Mouse (Mus musculus): ENCODE measurements around the gene Slc46a1. TPM values are rescaled to one million over a fixed set of nuclear protein-coding genes. Genes with fewer than 3 reads are reported as not detected.
A peak's percentile ranks its signal among the peaks of the same experiment; 100 is the strongest.

Gene Slc46a1
- total and polyA plus RNA-seq, 3 experiments: 8.3 to 11.6 TPM; not detected in 1

GRCm38 (mm10) chr11:78463286-78464036 lies 2.0 kb upstream of the Slc46a1 start:
- peak; percentile 84 for DNase-seq (ENCODE audit: low read depth, low spot score)
- H3K79me2 ChIP-seq (ENCODE audit: control insufficient read depth, insufficient read depth, low read length, poor library complexity): no peaks in the 10 kb centered on the region; the same call in 1 of the 2 replicates
- H3K9me3 ChIP-seq (replicated peaks; ENCODE audit: insufficient read depth, low read length): no peaks in the 10 kb centered on the region
- peaks cover 0 to 31% of the 10 kb centered on the region in 2 experiments; a peak in 2 of 4 replicates for H3K36me3 ChIP-seq (ENCODE audit: control insufficient read depth in 1 of 2, insufficient read depth in 2 of 2, low read length in 2 of 2)
- H3K9ac ChIP-seq (ENCODE audit: control insufficient read depth, low read depth, low read length, poor library complexity, severe bottlenecking): peak overlapping the region; percentile 52
- peak overlapping the region; percentile 75 for H3K27ac ChIP-seq (ENCODE audit: control insufficient read depth, low read depth, low read length)
- peak overlapping the region; percentile 26 to 34; a peak in 3 of 4 replicates for H3K4me3 ChIP-seq (ENCODE audit: control insufficient read depth in 1 of 2, insufficient read depth in 1 of 2, low read depth in 2 of 2, low read length in 2 of 2)
- peaks cover 20 to 44% of the 10 kb centered on the region in 2 experiments for H3K4me1 ChIP-seq (ENCODE audit: control insufficient read depth in 1 of 2, insufficient read depth in 2 of 2, low read length in 2 of 2)
- no peaks in the 10 kb centered on the region for H3K27me3 ChIP-seq (ENCODE audit: control insufficient read depth in 1 of 2, insufficient read depth in 2 of 2, low read length in 2 of 2)
- peak; percentile 64; the same call in 1 of the 2 replicates for TF ChIP-seq MAFK (IDR thresholded peaks at IDR 0.05; ENCODE audit: borderline replicate concordance, low read depth, low read length)
- no peak for TF ChIP-seq ZNF384 (IDR thresholded peaks at IDR 0.05; ENCODE audit: low read depth, low read length)
- peak; percentile 64 for TF ChIP-seq TBP (IDR thresholded peaks at IDR 0.05; ENCODE audit: low read depth, low read length)
- no peak for TF ChIP-seq RAD21 (IDR thresholded peaks at IDR 0.05; ENCODE audit: low read depth, low read length)
- peak; percentile 100 for TF ChIP-seq ETS1 (IDR thresholded peaks at IDR 0.05; ENCODE audit: low read depth, low read length)
- no peak for TF ChIP-seq KAT2A (conservative IDR thresholded peaks at IDR 0.05; ENCODE audit: low read depth, low read length)
- peak; percentile 66 for TF ChIP-seq MAX (IDR thresholded peaks at IDR 0.05; ENCODE audit: low read length)
- peak; percentile 44; the same call in 1 of the 2 replicates for TF ChIP-seq USF1 (IDR thresholded peaks at IDR 0.05; ENCODE audit: low read depth, low read length)
- no peak for TF ChIP-seq CHD1 (IDR thresholded peaks at IDR 0.05; ENCODE audit: low read depth, low read length)
- no peak for TF ChIP-seq MAZ (IDR thresholded peaks at IDR 0.05; ENCODE audit: low read depth, low read length)
- no peak for TF ChIP-seq USF2 (IDR thresholded peaks at IDR 0.05; ENCODE audit: borderline replicate concordance in 1 of 2, insufficient read depth in 1 of 2, low read depth in 1 of 2, low read length in 2 of 2)
- 0 out of 4 replicates have a peak, but pooled peaks of 1 of the 2 experiments have one; percentile 28 for TF ChIP-seq POLR2A (IDR thresholded peaks at IDR 0.05; ENCODE audit: control insufficient read depth in 1 of 2, insufficient read depth in 1 of 2, low read depth in 1 of 2, low read length in 2 of 2, poor library complexity in 1 of 2)
- TF ChIP-seq BHLHE40 (IDR thresholded peaks at IDR 0.05; ENCODE audit: borderline replicate concordance, low read depth, low read length): peak; percentile 69
- peak; percentile 85 for TF ChIP-seq TCF12 (IDR thresholded peaks at IDR 0.05; ENCODE audit: low read depth, low read length)
- no peak for TF ChIP-seq UBTF (IDR thresholded peaks at IDR 0.05; ENCODE audit: borderline replicate concordance, insufficient read depth, low read depth, low read length)
- TF ChIP-seq TAL1 (IDR thresholded peaks at IDR 0.05; ENCODE audit: low read length): no peak
- no peak for TF ChIP-seq HCFC1 (IDR thresholded peaks at IDR 0.05; ENCODE audit: low read depth, low read length)
- TF ChIP-seq MYB (IDR thresholded peaks at IDR 0.05; ENCODE audit: low read depth, low read length): peak; percentile 66
- TF ChIP-seq POLR2AphosphoS5 (IDR thresholded peaks at IDR 0.05; ENCODE audit: borderline replicate concordance, low read depth, low read length): no peak
- TF ChIP-seq NRF1 (IDR thresholded peaks at IDR 0.05; ENCODE audit: insufficient read depth, low read depth, low read length, poor library complexity, severe bottlenecking): no peak
- no peak for TF ChIP-seq NELFE (IDR thresholded peaks at IDR 0.05; ENCODE audit: low read depth, low read length)
- TF ChIP-seq MYC (IDR thresholded peaks at IDR 0.05; ENCODE audit: low read depth, low read length): no peak; the same call in none of the 2 replicates
- TF ChIP-seq GATA1 (IDR thresholded peaks at IDR 0.05; ENCODE audit: low read depth, low read length): peak; percentile 95
- peak; percentile 55; the same call in 1 of the 2 replicates for TF ChIP-seq MXI1 (IDR thresholded peaks at IDR 0.05; ENCODE audit: low read depth, low read length)
- no peak for TF ChIP-seq GABPA (IDR thresholded peaks at IDR 0.05; ENCODE audit: low read depth, low read length)
- no peak for TF ChIP-seq CHD2 (IDR thresholded peaks at IDR 0.05; ENCODE audit: low read length)
- TF ChIP-seq POLR2AphosphoS2 (IDR thresholded peaks at IDR 0.05; ENCODE audit: low read length): no peak
- no peak for TF ChIP-seq SMC3 (IDR thresholded peaks at IDR 0.05; ENCODE audit: low read depth, low read length)
- no peak for TF ChIP-seq E2F4 (IDR thresholded peaks at IDR 0.05; ENCODE audit: borderline replicate concordance, low read depth, low read length)
- no peak for TF ChIP-seq MEF2A (IDR thresholded peaks at IDR 0.05; ENCODE audit: extremely low read depth, insufficient replicate concordance, low read depth, low read length, poor library complexity, severe bottlenecking)
- peak; percentile 34; the same call in 1 of the 2 replicates for TF ChIP-seq ELF1 (IDR thresholded peaks at IDR 0.05; ENCODE audit: low read depth, low read length)
- TF ChIP-seq JUND (IDR thresholded peaks at IDR 0.05; ENCODE audit: low read depth, low read length): peak; percentile 92; the same call in 1 of the 2 replicates
- no peak for TF ChIP-seq ZKSCAN1 (IDR thresholded peaks at IDR 0.05; ENCODE audit: low read depth, low read length)
- no peak for TF ChIP-seq ZMIZ1 (IDR thresholded peaks at IDR 0.05; ENCODE audit: low read depth, low read length)
- peak; percentile 87 for TF ChIP-seq RCOR1 (IDR thresholded peaks at IDR 0.05; ENCODE audit: low read depth, low read length)
- TF ChIP-seq SIN3A (IDR thresholded peaks at IDR 0.05; ENCODE audit: low read length): peak; percentile 95
